Mouse (Mus musculus) CH12.LX (cell line): ENCODE results near the gene Apoc2. TPM values are rescaled to one million over a fixed set of nuclear protein-coding genes. Genes with fewer than 3 reads are reported as not detected.

Experiments used
- DNase-seq: peaks from one replicate; pipeline ENCODE4 v3.0.0-alpha.2; 2013; ENCODE audit errors: extremely low read depth
- H3K27ac ChIP-seq: 2 replicates; pipeline ENCODE4 v1.5.1; 2012; ENCODE audit warnings: low read depth, mild to moderate bottlenecking, control low read depth, moderate library complexity; ENCODE audit not compliant: insufficient read depth
- H3K27me3 ChIP-seq: replicated peaks from 2 replicates; pipeline ENCODE3; 2012; ENCODE audit warnings: inconsistent platforms
- H3K36me3 ChIP-seq, 2 experiments: replicated peaks in 1 of 2; 2 replicates each; pipeline versions ENCODE3 to v1.6.1; 2012; ENCODE audit warnings: inconsistent platforms in 1 of 2, low read length in 1 of 2, mild to moderate bottlenecking in 1 of 2, mixed read lengths in 1 of 2, moderate library complexity in 1 of 2; ENCODE audit not compliant: control insufficient read depth in 1 of 2, insufficient read depth in 1 of 2
- H3K4me1 ChIP-seq, 2 experiments: 2 replicates each; pipeline ENCODE4 v1.6.1; 2012; ENCODE audit warnings: inconsistent platforms in 1 of 2, moderate library complexity in 1 of 2; ENCODE audit not compliant: insufficient read depth in 2 of 2, control insufficient read depth in 1 of 2
- H3K4me2 ChIP-seq: 2 replicates; pipeline ENCODE4 v1.6.1; 2012; ENCODE audit warnings: low read depth, mild to moderate bottlenecking, control low read depth; ENCODE audit not compliant: poor library complexity, insufficient read depth, severe bottlenecking
- H3K4me3 ChIP-seq, 3 experiments: fragments of 150-350 bp in 1 of 3; sonication (generic) in 1 of 3; replicated peaks in 1 of 3; 2 replicates each; pipeline versions ENCODE3 to v1.5.1; 2011 to 2012; ENCODE audit warnings: low read depth in 2 of 3, low read length in 2 of 3, mild to moderate bottlenecking in 2 of 3, moderate library complexity in 2 of 3, control low read depth in 1 of 3, improper control_type of control experiment in 1 of 3, inconsistent platforms in 1 of 3, mixed read lengths in 1 of 3; ENCODE audit not compliant: poor library complexity in 1 of 3
- H3K79me2 ChIP-seq: replicated peaks from 2 replicates; pipeline ENCODE4 v1.6.1; 2012; ENCODE audit warnings: mild to moderate bottlenecking, moderate library complexity; ENCODE audit not compliant: control insufficient read depth, poor library complexity, insufficient read depth, severe bottlenecking; ENCODE audit errors: extremely low read depth
- H3K9ac ChIP-seq: 2 replicates; pipeline ENCODE4 v1.6.1; 2012; ENCODE audit warnings: low read depth, mild to moderate bottlenecking, control low read depth, moderate library complexity; ENCODE audit not compliant: insufficient read depth
- H3K9me3 ChIP-seq: replicated peaks from 2 replicates; pipeline ENCODE3; 2012; ENCODE audit warnings: low read length, inconsistent platforms, mixed read lengths
- BHLHE40 ChIP-seq: IDR thresholded peaks from 2 replicates; pipeline ENCODE4 v1.6.1; 2011; ENCODE audit warnings: mild to moderate bottlenecking, low read depth, low read length, improper control_type of control experiment
- CHD1 ChIP-seq: IDR thresholded peaks from 2 replicates; pipeline ENCODE4 v1.6.1; 2012; ENCODE audit warnings: low read depth, low read length, improper control_type of control experiment, inconsistent platforms
- CHD2 ChIP-seq: IDR thresholded peaks from 2 replicates; pipeline ENCODE4 v1.6.1; 2011; ENCODE audit warnings: low read length, improper control_type of control experiment
- CTCF ChIP-seq, 2 experiments: IDR thresholded peaks in 1 of 2; conservative IDR thresholded peaks in 1 of 2; 2 replicates each; pipeline ENCODE4 v1.5.1; 2011 to 2012; ENCODE audit warnings: low read depth in 2 of 2, low read length in 2 of 2, improper control_type of control experiment in 1 of 2, inconsistent platforms in 1 of 2, mild to moderate bottlenecking in 1 of 2, moderate library complexity in 1 of 2
- HCFC1 ChIP-seq: IDR thresholded peaks from 2 replicates; pipeline ENCODE4 v1.6.1; 2012; ENCODE audit warnings: low read depth, mild to moderate bottlenecking, inconsistent platforms, low read length, improper control_type of control experiment
- IRF4 ChIP-seq: IDR thresholded peaks from 2 replicates; pipeline ENCODE4 v1.6.1; 2014; ENCODE audit warnings: low read depth, mild to moderate bottlenecking, inconsistent platforms, low read length, improper control_type of control experiment
- JUN ChIP-seq: IDR thresholded peaks from 2 replicates; pipeline ENCODE4 v1.6.1; 2011; ENCODE audit warnings: low read depth, mild to moderate bottlenecking, low read length, improper control_type of control experiment, moderate library complexity; ENCODE audit not compliant: insufficient read depth
- JUND ChIP-seq: conservative IDR thresholded peaks from 2 replicates; pipeline ENCODE4 v1.6.1; 2011; ENCODE audit warnings: low read depth, low read length, improper control_type of control experiment
- KAT2A ChIP-seq: IDR thresholded peaks from 2 replicates; pipeline ENCODE4 v1.6.1; 2012; ENCODE audit warnings: low read length, improper control_type of control experiment, inconsistent platforms; ENCODE audit not compliant: insufficient replicate concordance
- MAFK ChIP-seq: IDR thresholded peaks from 2 replicates; pipeline ENCODE4 v1.6.1; 2011; ENCODE audit warnings: low read length, improper control_type of control experiment; ENCODE audit not compliant: insufficient replicate concordance
- MAX ChIP-seq: IDR thresholded peaks from 2 replicates; pipeline ENCODE4 v1.6.1; 2011; ENCODE audit warnings: low read length, improper control_type of control experiment
- MAZ ChIP-seq: IDR thresholded peaks from 2 replicates; pipeline ENCODE4 v1.6.1; 2012; ENCODE audit warnings: low read depth, mild to moderate bottlenecking, inconsistent platforms, low read length, improper control_type of control experiment, moderate library complexity
- MXI1 ChIP-seq: IDR thresholded peaks from 2 replicates; pipeline ENCODE4 v1.6.1; 2011; ENCODE audit warnings: mild to moderate bottlenecking, low read depth, low read length, improper control_type of control experiment
- MYC ChIP-seq: IDR thresholded peaks from 2 replicates; pipeline ENCODE4 v1.6.1; 2011; ENCODE audit warnings: low read depth, mild to moderate bottlenecking, improper control_type of control experiment, low read length
- NELFE ChIP-seq: IDR thresholded peaks from 2 replicates; pipeline ENCODE4 v1.6.1; 2011; ENCODE audit warnings: low read depth, low read length, improper control_type of control experiment
- NRF1 ChIP-seq: IDR thresholded peaks from 2 replicates; pipeline ENCODE4 v1.6.1; 2014; ENCODE audit warnings: low read depth, mild to moderate bottlenecking, inconsistent platforms, low read length, improper control_type of control experiment, moderate library complexity
- PAX5 ChIP-seq: IDR thresholded peaks from 2 replicates; pipeline ENCODE4 v1.6.1; 2012; ENCODE audit warnings: low read length, inconsistent platforms, mixed read lengths
- POLR2A ChIP-seq: IDR thresholded peaks from 2 replicates; pipeline ENCODE4 v1.6.1; 2011; ENCODE audit warnings: low read depth, mild to moderate bottlenecking, improper control_type of control experiment, low read length
- POLR2AphosphoS2 ChIP-seq: IDR thresholded peaks from 2 replicates; pipeline ENCODE4 v1.6.1; 2011; ENCODE audit warnings: low read depth, low read length, improper control_type of control experiment
- RAD21 ChIP-seq: IDR thresholded peaks from 2 replicates; pipeline ENCODE4 v1.6.1; 2011; ENCODE audit warnings: low read depth, mild to moderate bottlenecking, low read length, improper control_type of control experiment, moderate library complexity
- RCOR1 ChIP-seq: conservative IDR thresholded peaks from 2 replicates; pipeline ENCODE4 v1.6.1; 2012; ENCODE audit warnings: low read depth, mild to moderate bottlenecking, inconsistent platforms, low read length, improper control_type of control experiment
- SIN3A ChIP-seq: IDR thresholded peaks from 2 replicates; pipeline ENCODE4 v1.6.1; 2012; ENCODE audit warnings: low read length, improper control_type of control experiment, inconsistent platforms
- SMC3 ChIP-seq: IDR thresholded peaks from 2 replicates; pipeline ENCODE4 v1.6.1; 2011; ENCODE audit warnings: low read depth, low read length, improper control_type of control experiment
- TBP ChIP-seq: conservative IDR thresholded peaks from 2 replicates; pipeline ENCODE4 v1.6.1; 2011; ENCODE audit warnings: low read depth, low read length, improper control_type of control experiment
- TCF12 ChIP-seq: IDR thresholded peaks from 2 replicates; pipeline ENCODE4 v1.6.1; 2014; ENCODE audit warnings: low read depth, mild to moderate bottlenecking, inconsistent platforms, low read length, improper control_type of control experiment
- UBTF ChIP-seq: IDR thresholded peaks from 2 replicates; pipeline ENCODE4 v1.6.1; 2012; ENCODE audit warnings: low read depth, mild to moderate bottlenecking, inconsistent platforms, low read length, improper control_type of control experiment, moderate library complexity
- USF1 ChIP-seq: IDR thresholded peaks from 2 replicates; pipeline ENCODE4 v1.6.1; 2014; ENCODE audit warnings: low read depth, mild to moderate bottlenecking, inconsistent platforms, low read length, improper control_type of control experiment
- ZC3H11A ChIP-seq: IDR thresholded peaks from 2 replicates; pipeline ENCODE4 v1.6.1; 2012; ENCODE audit warnings: low read depth, mild to moderate bottlenecking, inconsistent platforms, low read length, improper control_type of control experiment
- ZMIZ1 ChIP-seq: IDR thresholded peaks from 2 replicates; pipeline ENCODE4 v1.6.1; 2012; ENCODE audit warnings: low read depth, mild to moderate bottlenecking, inconsistent platforms, low read length, improper control_type of control experiment
- ZNF384 ChIP-seq: IDR thresholded peaks from 2 replicates; pipeline ENCODE4 v1.6.1; 2012; ENCODE audit warnings: low read depth, low read length, improper control_type of control experiment, inconsistent platforms
- dilution Hi-C: fragments of 300-500 bp; cut with MboI; formaldehyde crosslinking; loops from 2 replicates; pipeline ENCODE4 v1.14.3; 2020; ENCODE audit warnings: low sequenced_read_pairs; ENCODE audit not compliant: extremely low pct_unique_long_range_greater_than_20kb, extremely low pct_ligation_motif_present
- in situ Hi-C: fragments of 300-500 bp; cut with MboI; formaldehyde crosslinking; loops from 3 replicates; pipeline ENCODE4 v1.14.3; 2019; ENCODE audit warnings: low sequenced_read_pairs, low pct_ligation_motif_present, low pct_unique_long_range_greater_than_20kb, mixed read lengths
- polyA plus RNA-seq: library from polyadenylated mRNA; unstranded; fragments of >175 nt; gene quantifications from 2 replicates; pipeline ENCODE4 v1.2.1, GENCODE M21; 2012; ENCODE audit warnings: low read depth; ENCODE audit not compliant: insufficient read length
- total RNA-seq, 2 experiments: library from RNA; depleted of rRNA; stranded (reverse); fragments of 300-350 nt in 1 of 2; fragments of >200 nt in 1 of 2; gene quantifications; 2 replicates each; pipeline ENCODE4 v1.2.3; 2012 to 2014

Gene Apoc2
- total and polyA plus RNA-seq, 3 experiments: not detected

GRCm38 (mm10) chr7:19664955-19665841, 12.5 kb downstream of the Apoc2 start, which contains the start of gene Clptm1 (continued):
- TF ChIP-seq MXI1 (no peak; the same call in 1 of the 2 replicates), RCOR1 (no peak), HCFC1 (peak; percentile 85), RAD21 (peak; percentile 31), POLR2AphosphoS2 (peak; percentile 84; the same call in 1 of the 2 replicates), POLR2A (peak; percentile 69), NRF1 (no peak; the same call in 1 of the 2 replicates), CHD1 (no peak), NELFE (peak; percentile 72), CHD2 (peak; percentile 99)

- H3K27me3 ChIP-seq: no peaks in the 10 kb centered on the region
- peaks cover 49% of the 10 kb centered on the region for H3K79me2 ChIP-seq
- peaks cover 14 to 51% of the 10 kb centered on the region in 2 experiments; a peak in 3 of 4 replicates for H3K4me1 ChIP-seq
- H3K9me3 ChIP-seq: no peaks in the 10 kb centered on the region
- peak overlapping the region; percentile 80 to 94 (median 81) for H3K4me3 ChIP-seq
- DNase-seq: no peak
- H3K9ac ChIP-seq: peak overlapping the region; percentile 96
- H3K27ac ChIP-seq: no peak overlapping the region
- no peak for TF ChIP-seq SMC3
- TF ChIP-seq JUN: no peak
- TF ChIP-seq MYC: no peak
- no peak for TF ChIP-seq MAZ
- TF ChIP-seq MXI1: peak; percentile 82; the same call in 1 of the 2 replicates
- TF ChIP-seq PAX5: no peak
- no peak for TF ChIP-seq ZC3H11A
- TF ChIP-seq UBTF: peak; percentile 83
- no peak for TF ChIP-seq CTCF (conservative IDR thresholded peaks at IDR 0.05 in 1 of 2, IDR thresholded peaks at IDR 0.05 in 1 of 2; ENCODE audit: low read depth in 2 of 2, low read length in 2 of 2)
- TF ChIP-seq ZNF384: no peak
- TF ChIP-seq RAD21: no peak
- TF ChIP-seq USF1: no peak
- no peak for TF ChIP-seq MAX
- TF ChIP-seq HCFC1: no peak
- no peak for TF ChIP-seq JUND
- TF ChIP-seq POLR2A: no peak
- peak; percentile 50; the same call in 1 of the 2 replicates for TF ChIP-seq SIN3A
- no peak for TF ChIP-seq MAFK
- TF ChIP-seq NELFE: no peak; the same call in 1 of the 2 replicates
- no peak for TF ChIP-seq TCF12
- no peak for TF ChIP-seq CHD1
- TF ChIP-seq NRF1: no peak
- 0 out of 2 replicates have a peak, but pooled peaks have one; percentile 28 for TF ChIP-seq ZMIZ1
- TF ChIP-seq IRF4: no peak
- no peak for TF ChIP-seq TBP
- no peak for TF ChIP-seq BHLHE40
- TF ChIP-seq KAT2A: no peak
- in situ Hi-C loops (no loop called here), dilution Hi-C loops (no loop called here)
- H3K4me2 ChIP-seq: peak overlapping the region; percentile 62; the same call in 1 of the 2 replicates
- peaks cover 20 to 34% of the 10 kb centered on the region in 2 experiments for H3K36me3 ChIP-seq
Observed at GRCm38 (mm10) chr7:19664455-19664954, 13.2 kb downstream of the Apoc2 start.
